Comparison of ENCODE assay signal across 8 mouse cellular contexts in the genomic region with DNA sequence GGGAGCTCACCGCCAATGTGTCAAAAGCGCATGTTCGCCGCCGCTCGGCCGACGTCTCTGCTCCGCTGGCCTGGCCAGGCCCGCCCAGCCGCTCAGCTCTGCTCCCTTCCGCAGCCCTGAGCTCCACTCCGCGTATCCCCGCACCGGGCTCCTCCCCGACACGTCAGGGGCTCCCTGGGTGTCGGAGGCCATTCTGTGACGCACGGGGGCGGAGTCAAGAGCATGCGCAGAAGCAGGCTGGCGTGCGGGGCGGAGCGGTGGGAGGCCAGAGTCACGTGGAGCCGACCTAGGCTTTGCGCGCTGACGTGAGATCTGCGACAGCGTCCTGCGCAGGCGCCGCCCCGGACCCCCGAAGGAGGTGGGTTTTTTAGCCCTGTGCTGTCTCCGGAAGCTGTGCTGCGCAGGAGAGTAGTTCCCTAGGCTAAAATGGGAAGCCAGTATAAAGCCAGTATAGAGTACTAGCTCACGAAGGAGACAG. TPM values are rescaled to one million over a fixed set of nuclear protein-coding genes. Genes with fewer than 3 reads are reported as not detected.
DNase-seq lines count a peak whose midpoint lies in the region; ATAC-seq lines count a peak whose summit lies in the region.

No protein-coding gene starts in this region.

- peak overlapping the region; percentile 91 for H3K9ac ChIP-seq in hindbrain, embryonic 11.5 days (ENCODE audit: low read depth, low read length)

- peak overlapping the region; percentile 43 for H3K4me2 ChIP-seq in hindbrain, embryonic 11.5 days (replicated peaks; ENCODE audit: low read depth, low read length)

- ATAC-seq in frontal cortex, adult (ENCODE audit: low TSS enrichment) = peak; percentile 96
- peak; percentile 100 for ATAC-seq in hindbrain, embryonic 11.5 days (ENCODE audit: low FRiP score)

- no peaks in the 10 kb centered on the region for H3K27me3 ChIP-seq in hindbrain, embryonic 11.5 days (ENCODE audit: control insufficient read depth, insufficient read depth, low read length)

- no peaks in the 10 kb centered on the region for H3K36me3 ChIP-seq in hindbrain, embryonic 11.5 days (ENCODE audit: control insufficient read depth, insufficient read depth, low read length)

- peak; percentile 93 for DNase-seq in MEL-GATA-1-ER (ENCODE audit: extremely low read depth, low read depth)
- peak; percentile 99 for DNase-seq in cerebellum, adult 8-10 months
- peak; percentile 100 for DNase-seq in hindbrain, embryonic 11.5 days (ENCODE audit: low spot score)
- peak; percentile 100 for DNase-seq in layer of hippocampus, postnatal 10 days (ENCODE audit: low spot score in 2 of 2)
- DNase-seq in lung, postnatal 10 days = peak; percentile 100
- DNase-seq in ovary, postnatal 36 days (ENCODE audit: low spot score) = peak; percentile 100
- peak; percentile 100 for DNase-seq in thymus, postnatal 25 days

- no peaks in the 10 kb centered on the region for H3K9me3 ChIP-seq in hindbrain, embryonic 11.5 days (ENCODE audit: control insufficient read depth, low read length)

- no peaks in the 10 kb centered on the region; the same call in 1 of the 2 replicates for H3K4me1 ChIP-seq in hindbrain, embryonic 11.5 days (replicated peaks; ENCODE audit: control insufficient read depth, insufficient read depth, low read length)

- peak overlapping the region; percentile 97 for H3K4me3 ChIP-seq in hindbrain, embryonic 11.5 days (ENCODE audit: low read depth, low read length)

- WGBS in hindbrain, embryonic 11.5 days = under 1% methylated on average over 42 of the region's 42 CpGs

- peak overlapping the region; percentile 93 for H3K27ac ChIP-seq in hindbrain, embryonic 11.5 days (ENCODE audit: low read depth, low read length)

RNA-seq across cellular contexts. Expression of gene Ndel1, which starts 18.7 kb away (rescaled TPM):
- polyA plus RNA-seq in hindbrain, embryonic 11.5 days (2014; fragmentation: Nextera tagmentation; extraction: Ambion mirVana) = 53.3 and 55.0 TPM in 2 replicates
- 10 to 100 TPM; 82.4 to 87.0 TPM for total RNA-seq in layer of hippocampus, postnatal 10 days (2021)

RNA-seq across cellular contexts. Expression of gene Rnf222, which starts 35.4 kb away (rescaled TPM):
- not detected in 2 replicates for polyA plus RNA-seq in hindbrain, embryonic 11.5 days (2014; fragmentation: Nextera tagmentation; extraction: Ambion mirVana)
- not detected for total RNA-seq in layer of hippocampus, postnatal 10 days (2021)

RNA-seq across cellular contexts. Expression of gene Rpl26, which starts 48.4 kb away (rescaled TPM):
- polyA plus RNA-seq in hindbrain, embryonic 11.5 days (2014; fragmentation: Nextera tagmentation; extraction: Ambion mirVana) = 839 and 854 TPM in 2 replicates
- total RNA-seq in layer of hippocampus, postnatal 10 days (2021) = 100 to 1,000 TPM; 734 to 739 TPM

Comparison
In these comparisons a context has a peak if more than half of its experiments do, and no peak if none do; other contexts are left out.
1. Peak in every context shown above with its lines: DNase-seq, ATAC-seq, H3K4me3 ChIP-seq and H3K27ac ChIP-seq.